Mouse (Mus musculus): ENCODE measurements around the gene Rps11.

- no peak for TF ChIP-seq CTCF (IDR thresholded peaks at IDR 0.05; ENCODE audit: control insufficient read depth, insufficient read depth, low read length)
- no peak for TF ChIP-seq POLR2A (IDR thresholded peaks at IDR 0.05; ENCODE audit: borderline replicate concordance, control insufficient read depth, low read depth, low read length)
Observed at GRCm38 (mm10) chr7:45102940-45103585, 21.2 kb downstream of the Rps11 start.

Measured in bone marrow, adult 2 months (tissue).